ENCODE assay signal across 8 mouse cellular contexts in the genomic region with DNA sequence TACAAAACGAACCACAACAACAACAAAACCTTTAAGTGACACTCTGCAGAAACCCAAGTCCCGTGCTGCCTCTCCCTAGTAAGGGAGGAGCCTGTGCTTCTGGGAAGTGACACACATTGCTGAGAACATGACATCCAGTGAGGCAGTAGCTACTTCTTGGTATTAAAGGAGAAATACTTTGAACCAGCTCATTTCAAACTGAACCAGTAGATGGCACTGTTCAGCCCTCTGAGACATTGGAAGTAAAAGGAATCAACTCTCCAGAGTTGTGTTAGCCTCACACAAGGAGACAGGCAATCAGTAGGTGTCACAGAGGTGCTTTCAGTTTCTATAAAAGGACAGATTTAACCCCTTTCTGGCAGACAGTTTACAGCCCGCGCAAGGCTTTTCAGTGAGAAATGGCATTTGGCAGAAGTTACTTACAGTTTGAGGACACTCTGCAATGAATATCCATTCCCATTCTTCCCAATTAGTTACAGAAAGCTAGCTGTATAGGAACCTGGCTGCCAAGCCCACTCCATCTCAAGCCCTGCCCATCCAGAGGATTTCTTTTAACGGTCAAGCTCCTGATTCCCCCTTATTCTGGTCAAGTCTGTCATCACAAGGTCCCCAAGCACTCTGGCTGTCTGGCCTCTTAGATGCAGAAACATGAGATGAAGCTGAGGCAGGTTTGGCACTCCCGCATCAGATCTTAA. TPM values are rescaled to one million over a fixed set of nuclear protein-coding genes. Genes with fewer than 3 reads are reported as not detected.
DNase-seq lines count a peak whose midpoint lies in the region; ATAC-seq lines count a peak whose summit lies in the region.

No protein-coding gene starts in this region.

- 39% methylated on average over 6 of the region's 6 CpGs for WGBS in hindbrain, embryonic 10.5 days
- WGBS in hindbrain, embryonic 12.5 days, result 34% methylated on average over 6 of the region's 6 CpGs
- 37% methylated on average over 6 of the region's 6 CpGs for WGBS in hindbrain, embryonic 15.5 days
- 35% methylated on average over 6 of the region's 6 CpGs for whole genome bisulfite sequencing in midbrain, embryonic 15.5 days

- no peaks in the 10 kb centered on the region for H3K9me3 ChIP-seq in hindbrain, embryonic 10.5 days
- no peaks in the 10 kb centered on the region for H3K9me3 ChIP-seq in hindbrain, embryonic 12.5 days (replicated peaks)
- no peaks in the 10 kb centered on the region for H3K9me3 ChIP-seq in hindbrain, embryonic 15.5 days
- no peaks in the 10 kb centered on the region for H3K9me3 ChIP-seq in midbrain, embryonic 15.5 days

- H3K4me1 ChIP-seq in hindbrain, embryonic 10.5 days (replicated peaks), result peaks cover 4% of the 10 kb centered on the region; the same call in 1 of the 2 replicates
- H3K4me1 ChIP-seq in hindbrain, embryonic 12.5 days, result no peaks in the 10 kb centered on the region
- no peaks in the 10 kb centered on the region for H3K4me1 ChIP-seq in hindbrain, embryonic 15.5 days (replicated peaks)
- no peaks in the 10 kb centered on the region for H3K4me1 ChIP-seq in midbrain, embryonic 15.5 days

- H3K27ac ChIP-seq in hindbrain, embryonic 10.5 days, result no peak overlapping the region
- H3K27ac ChIP-seq in hindbrain, embryonic 12.5 days, result no peak overlapping the region
- H3K27ac ChIP-seq in hindbrain, embryonic 15.5 days (replicated peaks), result no peak overlapping the region
- no peak overlapping the region for H3K27ac ChIP-seq in midbrain, embryonic 15.5 days

- H3K4me2 ChIP-seq in hindbrain, embryonic 12.5 days (replicated peaks), result no peak overlapping the region
- no peak overlapping the region for H3K4me2 ChIP-seq in hindbrain, embryonic 15.5 days
- no peak overlapping the region for H3K4me2 ChIP-seq in midbrain, embryonic 15.5 days

- DNase-seq in hindbrain, embryonic 10.5 days (ENCODE audit: low spot score), result peak; percentile 6
- peak; percentile 85 for DNase-seq in ZHBTc4 (ENCODE audit: low read depth, low spot score)
- peak; percentile 54 for DNase-seq in embryo, embryonic 11.5 days (ENCODE audit: low read depth, low spot score)
- DNase-seq in left cerebral cortex, adult 8-10 months (ENCODE audit: low spot score in 2 of 2), result peak; percentile 9 to 11

- no peak for ATAC-seq in hindbrain, embryonic 12.5 days (ENCODE audit: low FRiP score)
- peak; percentile 73; the same call in 1 of the 2 replicates for ATAC-seq in hindbrain, embryonic 15.5 days (ENCODE audit: low FRiP score, low read depth)
- peak; percentile 77 for ATAC-seq in midbrain, embryonic 15.5 days (replicated peaks)
- no peak for ATAC-seq in inflammation-experienced regulatory T-cells, adult 6 months

- H3K4me3 ChIP-seq in hindbrain, embryonic 10.5 days, result no peak overlapping the region
- no peak overlapping the region for H3K4me3 ChIP-seq in hindbrain, embryonic 12.5 days
- no peak overlapping the region for H3K4me3 ChIP-seq in hindbrain, embryonic 15.5 days
- H3K4me3 ChIP-seq in midbrain, embryonic 15.5 days, result no peak overlapping the region

- H3K27me3 ChIP-seq in hindbrain, embryonic 10.5 days (ENCODE audit: insufficient read depth, poor library complexity, severe bottlenecking), result no peaks in the 10 kb centered on the region
- no peaks in the 10 kb centered on the region for H3K27me3 ChIP-seq in hindbrain, embryonic 12.5 days
- H3K27me3 ChIP-seq in hindbrain, embryonic 15.5 days, result no peaks in the 10 kb centered on the region
- H3K27me3 ChIP-seq in midbrain, embryonic 15.5 days (replicated peaks), result no peaks in the 10 kb centered on the region

- H3K36me3 ChIP-seq in hindbrain, embryonic 10.5 days, result no peaks in the 10 kb centered on the region
- no peaks in the 10 kb centered on the region for H3K36me3 ChIP-seq in hindbrain, embryonic 12.5 days
- H3K36me3 ChIP-seq in hindbrain, embryonic 15.5 days, result no peaks in the 10 kb centered on the region
- no peaks in the 10 kb centered on the region for H3K36me3 ChIP-seq in midbrain, embryonic 15.5 days (replicated peaks)

- no peak overlapping the region for H3K9ac ChIP-seq in hindbrain, embryonic 12.5 days
- H3K9ac ChIP-seq in hindbrain, embryonic 15.5 days, result no peak overlapping the region
- no peak overlapping the region for H3K9ac ChIP-seq in midbrain, embryonic 15.5 days

RNA-seq across cellular contexts. Expression of a gene that starts 2.0 kb away (rescaled TPM):
- 0.08 TPM in 1 of 2 replicates, not detected in the other for polyA plus RNA-seq in hindbrain, embryonic 10.5 days (2016; fragmentation: Nextera tagmentation; extraction: Ambion mirVana)
- polyA plus RNA-seq in hindbrain, embryonic 12.5 days (2016; fragmentation: Nextera tagmentation; extraction: Ambion mirVana), result 0.12 TPM in 1 of 2 replicates, not detected in the other
- polyA plus RNA-seq in hindbrain, embryonic 15.5 days (2015; fragmentation: Nextera tagmentation; extraction: Ambion mirVana), result 0.13 and 0.32 TPM in 2 replicates
- not detected for total RNA-seq in left cerebral cortex, adult 8-10 months (2022)
- 0.22 and 0.37 TPM in 2 replicates for polyA plus RNA-seq in midbrain, embryonic 15.5 days (2015; fragmentation: Nextera tagmentation; extraction: Ambion mirVana)
- polyA plus RNA-seq in inflammation-experienced regulatory T-cells, adult 6 months (2017; shearing (Covaris generic)), result not detected

Comparison
In these comparisons a context has a peak if more than half of its experiments do, and no peak if none do; other contexts are left out.
1. ATAC-seq: peak in hindbrain, embryonic 15.5 days (single experiment) and midbrain, embryonic 15.5 days (single experiment); none in hindbrain, embryonic 12.5 days (single experiment) and inflammation-experienced regulatory T-cells, adult 6 months (single experiment).
2. DNase-seq: peak in every context shown above with its lines; median percentile 85 in ZHBTc4; 54 in embryo, embryonic 11.5 days; 10 in left cerebral cortex, adult 8-10 months; 6 in hindbrain, embryonic 10.5 days.